Mouse (Mus musculus) myocyte (in vitro differentiated cells): ENCODE measurements around the gene 2310009B15Rik. TPM values are rescaled to one million over a fixed set of nuclear protein-coding genes. Genes with fewer than 3 reads are reported as not detected.
A peak's percentile ranks its signal among the peaks of the same experiment; 100 is the strongest.

Experiments used
- H3K27me3 ChIP-seq: one replicate; pipeline ENCODE4 v1.6.1; 2011; ENCODE audit not compliant: control insufficient read depth, insufficient read depth, insufficient read length
- H3K36me3 ChIP-seq: one replicate; pipeline ENCODE4 v1.6.1; 2011; ENCODE audit not compliant: control insufficient read depth, insufficient read depth
- H3K4me2 ChIP-seq: one replicate; pipeline ENCODE4 v1.6.1; 2011; ENCODE audit warnings: low read depth, control low read depth
- H3K4me3 ChIP-seq: one replicate; pipeline ENCODE4 v1.5.1; 2011; ENCODE audit warnings: mild to moderate bottlenecking, control low read depth, moderate library complexity
- H3K79me2 ChIP-seq: one replicate; pipeline ENCODE4 v1.6.1; 2011; ENCODE audit not compliant: control insufficient read depth, insufficient read depth
- H3ac ChIP-seq: one replicate; pipeline ENCODE4 v1.6.1; 2011; ENCODE audit not compliant: control insufficient read depth, insufficient read length
- CEBPB ChIP-seq: IDR thresholded peaks from 2 replicates; pipeline ENCODE4 v1.6.1; 2011; ENCODE audit warnings: mild to moderate bottlenecking, moderate library complexity; ENCODE audit not compliant: poor library complexity, insufficient read depth, severe bottlenecking
- E2F4 ChIP-seq: IDR thresholded peaks from one replicate; pipeline ENCODE4 v1.6.1; 2011; ENCODE audit warnings: mild to moderate bottlenecking, control low read depth, moderate library complexity; ENCODE audit not compliant: insufficient read depth
- MAX ChIP-seq: IDR thresholded peaks from one replicate; pipeline ENCODE4 v1.6.1; 2011; ENCODE audit warnings: low read depth, mild to moderate bottlenecking, control low read depth
- MYOD1 ChIP-seq, 3 experiments: IDR thresholded peaks; one replicate each; pipeline ENCODE4 v1.6.1; 2011; ENCODE audit warnings: control low read depth in 2 of 3, low read depth in 2 of 3, mild to moderate bottlenecking in 2 of 3, moderate library complexity in 1 of 3; ENCODE audit not compliant: insufficient read length in 2 of 3, control insufficient read depth in 1 of 3
- MYOG ChIP-seq, 3 experiments: IDR thresholded peaks; one replicate each; pipeline ENCODE4 v1.6.1; 2011; ENCODE audit warnings: control low read depth in 2 of 3, low read depth in 2 of 3, mild to moderate bottlenecking in 2 of 3; ENCODE audit not compliant: insufficient read length in 2 of 3, control insufficient read depth in 1 of 3, insufficient read depth in 1 of 3
- POLR2A ChIP-seq: IDR thresholded peaks from one replicate; pipeline ENCODE4 v1.6.1; 2011; ENCODE audit warnings: low read depth, mild to moderate bottlenecking, control low read depth, moderate library complexity; ENCODE audit not compliant: insufficient read length
- POLR2AphosphoS2 ChIP-seq: IDR thresholded peaks from one replicate; pipeline ENCODE4 v1.6.1; 2011; ENCODE audit warnings: low read depth, control low read depth; ENCODE audit not compliant: insufficient read length
- REST ChIP-seq: IDR thresholded peaks from one replicate; pipeline ENCODE4 v1.6.1; 2011; ENCODE audit warnings: mild to moderate bottlenecking, control low read depth, moderate library complexity; ENCODE audit not compliant: insufficient read depth, insufficient read length
- SRF ChIP-seq: IDR thresholded peaks from one replicate; pipeline ENCODE4 v1.6.1; 2011; ENCODE audit warnings: low read depth; ENCODE audit not compliant: control insufficient read depth, insufficient read length
- TCF12 ChIP-seq: IDR thresholded peaks from one replicate; pipeline ENCODE4 v1.6.1; 2011; ENCODE audit warnings: mild to moderate bottlenecking, control low read depth; ENCODE audit not compliant: poor library complexity, insufficient read depth, severe bottlenecking
- TCF3 ChIP-seq: IDR thresholded peaks from one replicate; pipeline ENCODE4 v1.6.1; 2011; ENCODE audit warnings: low read depth, control low read depth; ENCODE audit not compliant: insufficient read length
- USF1 ChIP-seq: IDR thresholded peaks from one replicate; pipeline ENCODE4 v1.6.1; 2011; ENCODE audit warnings: low read depth, mild to moderate bottlenecking, control low read depth, moderate library complexity
- polyA plus RNA-seq: library from polyadenylated mRNA; unstranded; fragments of >200 nt; fragmentation: generic; extraction: Trizol; gene quantifications from one replicate; pipeline ENCODE4 v1.2.1, GENCODE M21; 2012; ENCODE audit warnings: missing spikeins

The 2310009B15Rik gene
- polyA plus RNA-seq, 1 experiment = 66.0 TPM

DNA sequence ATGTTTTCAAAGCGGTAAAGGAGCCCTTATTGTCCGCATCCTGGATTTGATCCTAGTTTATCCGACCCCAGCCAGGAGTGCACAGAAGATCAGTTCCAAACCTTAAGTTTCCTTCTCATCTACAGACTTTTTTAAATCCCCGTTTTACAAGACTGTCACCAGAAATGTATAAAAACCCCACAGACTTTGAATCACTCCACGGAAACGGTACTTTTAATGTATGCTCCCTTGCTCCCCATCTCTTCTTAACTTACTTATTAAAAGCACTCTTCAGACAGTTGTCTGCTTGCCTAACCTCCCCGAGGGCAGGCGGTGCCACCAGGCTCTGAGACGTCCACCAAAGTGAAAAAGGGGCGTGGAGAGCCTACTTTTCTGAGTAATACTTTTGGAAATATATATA, 13.9 kb downstream of the 2310009B15Rik start:
- H3K4me3 ChIP-seq = peak overlapping the region; percentile 44
- no peak overlapping the region for H3ac ChIP-seq
- H3K4me2 ChIP-seq = peak overlapping the region; percentile 75
- no peaks in the 10 kb centered on the region for H3K27me3 ChIP-seq
- H3K79me2 ChIP-seq = no peaks in the 10 kb centered on the region
- TF ChIP-seq TCF12 (no peak), E2F4 (no peak), POLR2A (no peak), MAX (no peak), MYOG (IDR thresholded peaks at IDR 0.05; ENCODE audit: control insufficient read depth in 1 of 3, insufficient read depth in 1 of 3, insufficient read length in 2 of 3, low read depth in 2 of 3) (no peak), TCF3 (no peak), POLR2AphosphoS2 (no peak), USF1 (no peak), SRF (no peak), CEBPB (no peak), REST (no peak), MYOD1 (IDR thresholded peaks at IDR 0.05; ENCODE audit: control insufficient read depth in 1 of 3, insufficient read length in 2 of 3, low read depth in 2 of 3) (no peak)
- H3K36me3 ChIP-seq = no peaks in the 10 kb centered on the region

DNA sequence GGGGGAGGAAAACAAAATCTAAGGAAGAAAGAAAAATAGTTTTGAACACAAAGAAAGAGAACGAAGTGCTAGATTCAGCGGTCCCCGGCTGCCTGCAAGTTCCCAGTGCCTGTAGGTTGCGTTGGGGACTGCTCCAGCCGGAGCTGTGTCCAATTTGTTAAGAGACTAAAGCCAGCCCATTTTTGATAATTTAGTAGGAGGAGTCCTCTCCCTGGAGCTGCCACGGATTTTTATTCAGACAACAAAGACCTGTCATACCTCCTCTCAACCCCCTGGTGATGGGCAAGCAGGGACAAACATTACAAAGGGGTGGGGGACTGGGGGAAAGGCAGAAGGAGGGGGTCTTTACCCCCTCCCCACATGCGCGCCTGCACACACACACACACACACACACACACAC, 14.3 kb downstream of the 2310009B15Rik start:
- Histone ChIP-seq H3K27me3 (no peaks in the 10 kb centered on the region), H3K36me3 (no peaks in the 10 kb centered on the region), H3K4me3 (peak overlapping the region; percentile 44), H3ac (no peak overlapping the region), H3K4me2 (peak overlapping the region; percentile 75), H3K79me2 (no peaks in the 10 kb centered on the region)
- TF ChIP-seq REST (no peak), TCF3 (no peak)

DNA sequence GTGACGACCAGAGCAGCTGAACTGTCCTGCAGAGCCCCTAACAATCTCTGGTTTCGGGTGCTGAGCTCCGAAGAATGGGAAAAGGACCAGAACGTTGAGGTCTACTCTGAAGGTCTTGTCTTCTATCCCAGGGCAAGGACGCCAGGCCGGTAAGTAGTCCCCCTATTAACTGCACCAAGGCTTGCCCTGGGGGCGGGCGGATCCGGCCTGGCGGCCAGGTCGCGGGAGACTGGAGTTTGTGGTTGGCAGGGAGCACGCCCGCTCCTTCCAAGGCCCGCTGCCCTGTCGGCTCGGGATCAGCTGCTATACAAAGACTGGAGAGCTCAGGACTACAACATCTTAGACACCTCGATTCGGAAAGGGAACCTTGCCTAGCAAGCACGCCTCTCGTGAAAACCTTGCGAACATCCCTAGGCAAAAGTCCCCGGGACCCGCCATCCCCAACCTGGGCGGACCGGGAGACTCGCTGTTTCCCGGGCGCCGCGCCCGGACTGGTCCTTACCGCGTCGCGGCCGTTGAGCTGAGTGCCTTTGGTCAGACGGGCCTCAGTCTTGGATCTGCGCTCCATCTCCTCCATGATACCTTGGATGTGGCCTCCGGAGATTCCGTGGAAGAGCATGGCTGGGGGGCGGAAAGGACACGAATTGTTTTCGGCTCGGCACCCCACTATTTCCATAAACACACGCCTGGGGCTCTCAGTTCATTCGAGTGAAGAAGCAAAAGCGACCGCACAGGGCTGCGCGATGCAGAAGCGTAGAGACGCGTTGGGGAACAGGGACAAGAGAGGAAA, 15.2 kb downstream of the 2310009B15Rik start:
- Histone ChIP-seq H3K36me3 (no peaks in the 10 kb centered on the region), H3K27me3 (no peaks in the 10 kb centered on the region), H3ac (no peak overlapping the region), H3K4me3 (peak overlapping the region; percentile 44), H3K4me2 (peak overlapping the region; percentile 75), H3K79me2 (no peaks in the 10 kb centered on the region)
- no peak for TF ChIP-seq E2F4
- TF ChIP-seq USF1 = no peak
- no peak for TF ChIP-seq TCF12
- TF ChIP-seq SRF = no peak
- TF ChIP-seq MAX = no peak
- TF ChIP-seq POLR2A = no peak
- TF ChIP-seq CEBPB = no peak
- TF ChIP-seq POLR2AphosphoS2 = no peak
- no peak for TF ChIP-seq TCF3
- no peak for TF ChIP-seq REST
- no peak for TF ChIP-seq MYOG (IDR thresholded peaks at IDR 0.05; ENCODE audit: control insufficient read depth in 1 of 3, insufficient read depth in 1 of 3, insufficient read length in 2 of 3, low read depth in 2 of 3)
- no peak for TF ChIP-seq MYOD1 (IDR thresholded peaks at IDR 0.05; ENCODE audit: control insufficient read depth in 1 of 3, insufficient read length in 2 of 3, low read depth in 2 of 3)

- TF ChIP-seq CEBPB (no peak), SRF (no peak), TCF12 (no peak), POLR2AphosphoS2 (no peak), MAX (no peak), MYOD1 (IDR thresholded peaks at IDR 0.05; ENCODE audit: control insufficient read depth in 1 of 3, insufficient read length in 2 of 3, low read depth in 2 of 3) (no peak), REST (no peak), E2F4 (no peak), MYOG (IDR thresholded peaks at IDR 0.05; ENCODE audit: control insufficient read depth in 1 of 3, insufficient read depth in 1 of 3, insufficient read length in 2 of 3, low read depth in 2 of 3) (no peak), POLR2A (no peak), TCF3 (no peak), USF1 (no peak)
- no peak overlapping the region for H3ac ChIP-seq
- no peaks in the 10 kb centered on the region for H3K36me3 ChIP-seq
- no peaks in the 10 kb centered on the region for H3K79me2 ChIP-seq
- H3K27me3 ChIP-seq = no peaks in the 10 kb centered on the region
- H3K4me2 ChIP-seq = peak overlapping the region; percentile 75
- peak overlapping the region; percentile 44 for H3K4me3 ChIP-seq
These were observed 16.0 kb downstream of the 2310009B15Rik start for GRCm38 (mm10) chr1:138840440-138841305.
